Mouse (Mus musculus): Measurements from ENCODE around the gene Tmem94. TPM values are rescaled to one million over a fixed set of nuclear protein-coding genes. Genes with fewer than 3 reads are reported as not detected.

Tmem94 gene
- polyA plus RNA-seq, 1 experiment = 14.3 TPM

- no peaks in the 10 kb centered on the region for H3K79me3 ChIP-seq (ENCODE audit: low read depth)
- H3K79me2 ChIP-seq (ENCODE audit: control insufficient read depth, insufficient read depth) = no peaks in the 10 kb centered on the region
- TF ChIP-seq MYOG (IDR thresholded peaks at IDR 0.05; ENCODE audit: control insufficient read depth, extremely low read depth, insufficient read length) = no peak
- TF ChIP-seq MAX (IDR thresholded peaks at IDR 0.05) = no peak
- TF ChIP-seq USF1 (IDR thresholded peaks at IDR 0.05; ENCODE audit: low read depth) = no peak
- no peak for TF ChIP-seq CTCF (IDR thresholded peaks at IDR 0.05; ENCODE audit: control insufficient read depth, insufficient read depth, insufficient read length)
- no peak for TF ChIP-seq CEBPB (IDR thresholded peaks at IDR 0.05; ENCODE audit: low read depth)
- no peak for TF ChIP-seq FOSL1 (IDR thresholded peaks at IDR 0.05; ENCODE audit: insufficient read depth, low read length, poor library complexity, severe bottlenecking)
- no peak for TF ChIP-seq MYOD1 (IDR thresholded peaks at IDR 0.05; ENCODE audit: control insufficient read depth, insufficient read length, low read depth)
- peaks cover 26% of the 10 kb centered on the region for H3K36me3 ChIP-seq (ENCODE audit: control insufficient read depth, insufficient read depth)
- no peak overlapping the region for H3K4me3 ChIP-seq (ENCODE audit: insufficient read depth, poor library complexity, severe bottlenecking)
- H3ac ChIP-seq (ENCODE audit: control insufficient read depth, insufficient read length, low read depth) = no peak overlapping the region
- H3K27me3 ChIP-seq (ENCODE audit: control insufficient read depth, insufficient read depth, insufficient read length) = no peaks in the 10 kb centered on the region
Observed at GRCm38 (mm10) chr11:115805005-115805404, 39.8 kb downstream of the Tmem94 start.

DNA sequence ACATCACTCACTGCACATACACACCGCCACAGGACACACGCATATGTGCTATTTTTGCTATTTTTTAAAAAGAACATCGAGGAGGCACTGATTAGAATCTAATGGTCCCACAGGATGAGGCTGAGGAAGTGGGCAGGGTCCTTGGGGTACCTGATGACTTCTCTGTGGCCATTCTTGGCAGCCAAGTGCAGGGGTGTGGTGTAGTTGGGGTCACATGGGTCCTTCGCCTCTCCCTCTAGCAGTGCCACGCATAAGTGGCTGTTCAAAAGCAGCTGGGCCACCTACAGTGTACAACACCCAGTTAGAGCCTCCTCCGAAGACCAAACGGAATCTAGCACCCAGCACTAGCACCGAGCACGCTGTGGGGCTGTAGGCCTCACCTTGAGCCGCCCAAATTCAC is 40.9 kb downstream of the Tmem94 start:
- Histone ChIP-seq H3K79me2 (ENCODE audit: control insufficient read depth, insufficient read depth) (no peaks in the 10 kb centered on the region), H3K79me3 (ENCODE audit: low read depth) (no peaks in the 10 kb centered on the region), H3ac (ENCODE audit: control insufficient read depth, insufficient read length, low read depth) (no peak overlapping the region), H3K36me3 (ENCODE audit: control insufficient read depth, insufficient read depth) (peaks cover 24% of the 10 kb centered on the region), H3K27me3 (ENCODE audit: control insufficient read depth, insufficient read depth, insufficient read length) (no peaks in the 10 kb centered on the region), H3K4me3 (ENCODE audit: insufficient read depth, poor library complexity, severe bottlenecking) (no peak overlapping the region)
- TF ChIP-seq CEBPB (IDR thresholded peaks at IDR 0.05; ENCODE audit: low read depth) = no peak
- no peak for TF ChIP-seq MAX (IDR thresholded peaks at IDR 0.05)
- no peak for TF ChIP-seq CTCF (IDR thresholded peaks at IDR 0.05; ENCODE audit: control insufficient read depth, insufficient read depth, insufficient read length)
- TF ChIP-seq MYOG (IDR thresholded peaks at IDR 0.05; ENCODE audit: control insufficient read depth, extremely low read depth, insufficient read length) = no peak
- TF ChIP-seq USF1 (IDR thresholded peaks at IDR 0.05; ENCODE audit: low read depth) = no peak
- no peak for TF ChIP-seq FOSL1 (IDR thresholded peaks at IDR 0.05; ENCODE audit: insufficient read depth, low read length, poor library complexity, severe bottlenecking)

GRCm38 (mm10) chr11:115807306-115807705 is 42.1 kb downstream of the Tmem94 start:
- H3ac ChIP-seq (ENCODE audit: control insufficient read depth, insufficient read length, low read depth) = no peak overlapping the region
- TF ChIP-seq USF1 (IDR thresholded peaks at IDR 0.05; ENCODE audit: low read depth) (no peak), CEBPB (IDR thresholded peaks at IDR 0.05; ENCODE audit: low read depth) (no peak), MYOD1 (IDR thresholded peaks at IDR 0.05; ENCODE audit: control insufficient read depth, insufficient read length, low read depth) (no peak), FOSL1 (IDR thresholded peaks at IDR 0.05; ENCODE audit: insufficient read depth, low read length, poor library complexity, severe bottlenecking) (no peak), CTCF (IDR thresholded peaks at IDR 0.05; ENCODE audit: control insufficient read depth, insufficient read depth, insufficient read length) (no peak), MYOG (IDR thresholded peaks at IDR 0.05; ENCODE audit: control insufficient read depth, extremely low read depth, insufficient read length) (no peak), MAX (IDR thresholded peaks at IDR 0.05) (no peak)
- H3K79me3 ChIP-seq (ENCODE audit: low read depth) = peaks cover 2% of the 10 kb centered on the region
- H3K79me2 ChIP-seq (ENCODE audit: control insufficient read depth, insufficient read depth) = no peaks in the 10 kb centered on the region
- H3K4me3 ChIP-seq (ENCODE audit: insufficient read depth, poor library complexity, severe bottlenecking) = no peak overlapping the region
- H3K27me3 ChIP-seq (ENCODE audit: control insufficient read depth, insufficient read depth, insufficient read length) = no peaks in the 10 kb centered on the region
- peaks cover 24% of the 10 kb centered on the region for H3K36me3 ChIP-seq (ENCODE audit: control insufficient read depth, insufficient read depth)

GRCm38 (mm10) chr11:115807971-115808370 is 42.7 kb downstream of the Tmem94 start:
- TF ChIP-seq MAX (IDR thresholded peaks at IDR 0.05) (no peak), MYOD1 (IDR thresholded peaks at IDR 0.05; ENCODE audit: control insufficient read depth, insufficient read length, low read depth) (no peak), FOSL1 (IDR thresholded peaks at IDR 0.05; ENCODE audit: insufficient read depth, low read length, poor library complexity, severe bottlenecking) (no peak), MYOG (IDR thresholded peaks at IDR 0.05; ENCODE audit: control insufficient read depth, extremely low read depth, insufficient read length) (no peak), CEBPB (IDR thresholded peaks at IDR 0.05; ENCODE audit: low read depth) (no peak), USF1 (IDR thresholded peaks at IDR 0.05; ENCODE audit: low read depth) (no peak), CTCF (IDR thresholded peaks at IDR 0.05; ENCODE audit: control insufficient read depth, insufficient read depth, insufficient read length) (no peak)
- no peaks in the 10 kb centered on the region for H3K79me2 ChIP-seq (ENCODE audit: control insufficient read depth, insufficient read depth)
- peaks cover 17% of the 10 kb centered on the region for H3K36me3 ChIP-seq (ENCODE audit: control insufficient read depth, insufficient read depth)
- H3K79me3 ChIP-seq (ENCODE audit: low read depth) = peaks cover 2% of the 10 kb centered on the region
- H3K4me3 ChIP-seq (ENCODE audit: insufficient read depth, poor library complexity, severe bottlenecking) = no peak overlapping the region
- H3K27me3 ChIP-seq (ENCODE audit: control insufficient read depth, insufficient read depth, insufficient read length) = no peaks in the 10 kb centered on the region
- H3ac ChIP-seq (ENCODE audit: control insufficient read depth, insufficient read length, low read depth) = no peak overlapping the region

GRCm38 (mm10) chr11:115808696-115809310 is 43.6 kb downstream of the Tmem94 start:
- H3ac ChIP-seq (ENCODE audit: control insufficient read depth, insufficient read length, low read depth) = no peak overlapping the region
- TF ChIP-seq FOSL1 (IDR thresholded peaks at IDR 0.05; ENCODE audit: insufficient read depth, low read length, poor library complexity, severe bottlenecking) = no peak
- H3K36me3 ChIP-seq (ENCODE audit: control insufficient read depth, insufficient read depth) = peaks cover 12% of the 10 kb centered on the region
- no peaks in the 10 kb centered on the region for H3K79me2 ChIP-seq (ENCODE audit: control insufficient read depth, insufficient read depth)
- H3K27me3 ChIP-seq (ENCODE audit: control insufficient read depth, insufficient read depth, insufficient read length) = no peaks in the 10 kb centered on the region
- H3K79me3 ChIP-seq (ENCODE audit: low read depth) = peaks cover 2% of the 10 kb centered on the region
- no peak overlapping the region for H3K4me3 ChIP-seq (ENCODE audit: insufficient read depth, poor library complexity, severe bottlenecking)

GRCm38 (mm10) chr11:115809311-115809781 is 44.1 kb downstream of the Tmem94 start:
- Histone ChIP-seq H3K36me3 (ENCODE audit: control insufficient read depth, insufficient read depth) (peaks cover 10% of the 10 kb centered on the region), H3K27me3 (ENCODE audit: control insufficient read depth, insufficient read depth, insufficient read length) (no peaks in the 10 kb centered on the region), H3K79me3 (ENCODE audit: low read depth) (peaks cover 2% of the 10 kb centered on the region), H3K79me2 (ENCODE audit: control insufficient read depth, insufficient read depth) (no peaks in the 10 kb centered on the region), H3K4me3 (ENCODE audit: insufficient read depth, poor library complexity, severe bottlenecking) (no peak overlapping the region), H3ac (ENCODE audit: control insufficient read depth, insufficient read length, low read depth) (no peak overlapping the region)
- TF ChIP-seq MYOD1 (IDR thresholded peaks at IDR 0.05; ENCODE audit: control insufficient read depth, insufficient read length, low read depth) (no peak), USF1 (IDR thresholded peaks at IDR 0.05; ENCODE audit: low read depth) (no peak), CTCF (IDR thresholded peaks at IDR 0.05; ENCODE audit: control insufficient read depth, insufficient read depth, insufficient read length) (no peak), FOSL1 (IDR thresholded peaks at IDR 0.05; ENCODE audit: insufficient read depth, low read length, poor library complexity, severe bottlenecking) (no peak), MAX (IDR thresholded peaks at IDR 0.05) (no peak)
